Mouse (Mus musculus) liver, adult 2 months (tissue): ENCODE results near the gene Gm28042.

Source experiments
- CTCF ChIP-seq: fragments of 200-500 bp; IDR thresholded peaks from 2 replicates; pipeline ENCODE4 v1.5.1; 2011; ENCODE audit warnings: low read depth, low read length, control low read depth
- POLR2A ChIP-seq: fragments of 200-500 bp; IDR thresholded peaks from 2 replicates; pipeline ENCODE4 v1.6.1; 2011; ENCODE audit warnings: low read length, control low read depth; ENCODE audit not compliant: insufficient read depth; ENCODE audit errors: extremely low read depth

GRCm38 (mm10) chr2:120051405-120051804 is 24.1 kb downstream of the Gm28042 start:
- TF ChIP-seq CTCF (no peak), POLR2A (no peak)
